Mouse (Mus musculus) liver, adult (tissue): ENCODE data around the gene Brms1l.

Experiments used
- GATA4 ChIP-seq: IDR thresholded peaks from 2 replicates; pipeline ENCODE4 v1.6.1; 2014; ENCODE audit warnings: mild to moderate bottlenecking, low read length; ENCODE audit not compliant: insufficient replicate concordance

Brms1l gene

DNA sequence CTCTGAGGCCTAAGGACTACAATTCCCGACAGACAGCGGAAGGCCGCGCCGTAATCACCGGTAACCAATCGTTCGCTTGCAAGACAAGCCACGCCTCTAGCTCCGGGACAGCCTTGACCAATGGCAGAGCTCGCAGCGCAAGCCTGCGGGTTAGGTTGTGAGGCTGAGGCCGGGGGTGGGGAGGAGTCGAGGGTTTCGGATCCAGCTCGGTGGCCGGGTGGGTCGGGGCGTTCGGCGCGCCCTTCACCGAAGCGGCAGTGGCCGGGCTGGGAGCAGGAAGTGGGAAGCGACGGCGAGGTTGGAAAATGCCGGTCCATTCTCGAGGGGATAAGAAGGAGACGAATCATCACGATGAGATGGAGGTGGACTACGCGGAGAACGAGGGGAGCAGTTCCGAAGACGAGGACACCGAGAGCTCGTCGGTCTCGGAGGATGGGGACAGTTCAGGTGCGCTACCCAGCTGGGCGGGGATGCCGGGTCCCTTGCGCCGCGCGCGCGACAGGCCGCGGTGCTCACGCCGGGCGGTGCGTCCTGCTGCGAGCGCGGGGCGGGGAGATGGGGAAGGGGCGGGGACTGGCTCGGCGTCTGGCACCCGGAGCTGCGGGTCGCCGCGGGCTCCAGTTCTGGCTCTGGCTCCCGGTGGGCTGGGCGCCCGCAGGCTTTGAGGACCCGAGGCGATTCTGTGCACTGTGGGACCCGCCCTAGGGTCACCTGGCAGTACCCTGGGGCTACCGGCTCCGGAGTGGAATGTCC, at the start of gene Brms1l:
Gene Brms1l, plus strand, starts transcription at position 126 of the 753 bp plus-strand sequence.
- TF ChIP-seq GATA4 = 0 out of 2 replicates have a peak, but pooled peaks have one; percentile 1

DNA sequence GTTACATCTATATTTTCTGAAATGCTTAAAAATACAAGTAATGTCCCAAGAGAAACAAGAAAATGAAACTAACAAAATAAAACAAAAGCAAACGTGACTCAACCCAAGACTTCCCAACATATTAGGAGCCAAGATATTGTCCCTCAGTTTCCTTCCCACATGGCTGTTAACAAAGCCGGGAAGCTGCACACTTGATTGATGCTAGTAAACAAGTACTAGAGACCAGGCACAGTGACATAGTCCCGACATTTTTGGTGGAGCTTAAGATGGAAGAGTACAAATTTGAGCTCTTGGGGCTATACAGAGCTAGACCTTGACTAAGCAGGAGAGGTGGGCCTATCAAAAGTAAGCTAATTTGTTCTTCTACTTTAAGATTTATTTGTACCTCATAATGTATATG, 39.0 kb upstream of the Brms1l start:
- no peak for TF ChIP-seq GATA4

- TF ChIP-seq GATA4 = no peak
Measured at GRCm38 (mm10) chr12:55798745-55799144, 37.4 kb upstream of the Brms1l start.

DNA sequence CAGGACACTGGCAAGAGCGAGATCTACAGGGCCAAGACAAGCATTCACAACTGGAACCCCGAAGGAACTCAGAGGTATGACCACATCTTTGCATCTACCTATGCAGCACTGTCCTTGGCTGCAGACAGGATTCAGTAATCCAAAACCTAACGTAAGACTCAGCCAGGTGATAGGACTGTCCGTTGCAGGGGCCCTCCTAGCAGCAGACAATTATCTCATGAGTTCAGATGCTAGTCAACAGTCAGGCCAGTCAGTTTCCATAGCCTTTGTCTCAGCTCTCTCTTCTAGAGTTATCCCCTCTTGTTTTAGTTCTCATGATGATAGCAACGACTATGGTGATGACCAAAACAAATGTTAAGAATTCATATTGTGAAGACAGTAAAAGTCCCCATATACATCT, 36.0 kb upstream of the Brms1l start:
- no peak for TF ChIP-seq GATA4

DNA sequence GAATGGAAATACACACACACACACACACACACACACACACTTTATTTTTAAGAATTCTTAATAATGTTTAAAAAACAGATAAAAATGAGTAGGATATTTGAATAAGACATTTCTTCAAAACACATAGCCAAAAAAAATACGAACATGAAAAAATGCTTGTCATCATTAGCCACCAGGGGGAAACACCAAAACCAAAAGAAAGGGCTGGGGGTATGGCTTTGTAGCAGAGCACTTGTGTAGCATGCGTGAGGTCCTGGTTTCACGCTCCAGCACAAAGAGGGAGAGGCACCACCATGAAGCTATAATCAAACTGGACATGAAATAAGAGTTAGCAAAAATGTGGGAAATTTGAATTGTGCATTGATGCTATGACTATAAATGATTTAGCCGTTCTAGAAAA, 35.0 kb upstream of the Brms1l start:
- TF ChIP-seq GATA4 = no peak

DNA sequence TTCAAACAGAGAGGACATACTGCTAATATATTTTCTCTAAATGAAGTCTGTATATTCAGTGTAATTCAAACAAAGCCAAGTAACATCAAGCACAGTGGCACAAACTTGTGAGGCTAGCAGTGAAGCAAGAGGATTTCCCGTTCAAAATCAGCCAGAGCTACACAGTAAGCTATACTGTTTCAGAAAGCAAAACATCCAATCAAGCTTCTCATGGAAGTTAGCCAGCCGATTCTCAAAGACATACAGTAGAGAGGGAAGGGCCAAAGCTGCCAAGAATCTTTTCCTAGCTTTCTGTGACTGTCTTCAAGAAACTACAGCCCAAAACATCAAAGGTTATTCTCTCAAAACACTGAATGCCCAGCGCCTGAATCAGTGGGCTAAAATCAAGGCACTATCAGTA, 31.1 kb upstream of the Brms1l start:
- TF ChIP-seq GATA4 = no peak

DNA sequence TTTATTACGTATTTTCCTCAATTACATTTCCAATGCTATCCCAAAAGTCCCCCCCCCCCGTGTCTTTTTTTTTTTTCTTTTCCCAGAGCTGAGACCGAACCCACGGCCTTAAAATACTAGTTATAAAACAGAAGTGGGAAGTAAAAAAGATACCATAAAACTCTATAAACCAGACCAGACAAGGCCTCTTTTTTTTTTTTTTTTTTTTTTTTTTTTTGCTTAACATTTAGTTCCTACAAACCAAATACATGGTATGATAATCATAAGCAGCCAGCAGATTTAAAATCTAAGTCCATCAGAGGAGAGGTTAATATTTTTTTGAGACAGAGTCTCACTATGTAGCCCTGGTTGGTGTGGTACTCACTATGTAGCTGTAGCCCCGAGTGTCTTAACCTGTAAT, 19.6 kb upstream of the Brms1l start:
- no peak for TF ChIP-seq GATA4

- TF ChIP-seq GATA4 = no peak
Measured at GRCm38 (mm10) chr12:55820119-55820660, 15.9 kb upstream of the Brms1l start.

GRCm38 (mm10) chr12:55820661-55821314, 15.3 kb upstream of the Brms1l start, which contains the start of gene Ralgapa1:
Gene Ralgapa1, minus strand, starts transcription at chr12:55821167.
- no peak for TF ChIP-seq GATA4

DNA sequence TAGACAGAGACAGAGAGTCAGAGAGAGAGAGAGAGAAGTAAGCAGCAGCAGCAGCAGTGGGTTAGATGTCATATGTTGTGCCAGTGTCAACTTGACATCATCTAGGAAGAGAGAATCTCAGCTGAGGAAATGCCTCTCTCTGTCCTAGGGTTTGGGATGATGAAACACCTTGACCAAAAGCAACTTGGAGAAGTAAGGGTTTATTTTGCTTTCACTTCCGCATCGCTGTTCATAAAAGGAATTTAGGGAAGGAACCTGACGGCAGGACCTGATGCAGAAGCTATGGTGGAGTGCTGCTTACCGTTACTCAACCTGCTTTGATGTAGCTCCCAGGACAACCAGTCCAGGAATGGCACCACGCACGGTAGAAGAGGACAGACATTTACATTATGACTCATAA, 12.1 kb upstream of the Brms1l start:
- TF ChIP-seq GATA4 = no peak

DNA sequence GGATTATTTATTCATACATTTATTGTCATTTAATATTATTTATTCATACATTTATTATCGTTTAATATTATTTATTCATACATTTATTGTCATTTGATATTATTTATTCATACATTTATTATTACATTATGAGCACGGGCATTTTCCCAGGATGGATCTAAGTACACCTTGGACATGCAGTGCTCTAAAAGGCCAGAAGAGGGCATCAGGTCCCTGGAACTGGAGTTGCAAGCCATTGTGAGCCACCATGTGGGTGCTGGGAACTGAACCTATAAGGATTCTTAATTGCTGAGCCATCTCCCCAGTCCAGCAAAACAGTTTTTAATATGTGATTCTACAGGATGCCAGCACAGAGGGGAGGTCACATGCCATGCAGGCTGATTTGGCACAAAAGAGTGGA, 10.6 kb upstream of the Brms1l start:
- no peak for TF ChIP-seq GATA4

DNA sequence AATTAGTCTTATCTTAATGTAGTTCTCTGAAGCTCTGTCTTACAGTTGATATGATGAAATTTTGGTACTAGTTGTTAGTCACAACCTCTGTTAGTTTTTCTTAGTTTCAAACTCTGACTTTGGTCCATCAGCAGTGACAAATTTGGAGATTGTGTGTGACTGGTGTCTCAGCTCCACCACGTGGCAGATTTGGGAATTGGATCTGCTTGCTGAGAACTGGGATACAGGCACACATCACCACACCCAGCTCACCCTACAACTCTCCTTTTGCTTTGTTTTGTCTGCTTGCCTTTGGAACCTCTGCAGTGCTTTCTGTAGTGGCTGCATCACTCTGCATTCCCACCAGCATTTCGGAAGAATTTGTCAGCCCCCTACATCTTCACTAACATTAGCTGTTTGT, 5.0 kb upstream of the Brms1l start:
- no peak for TF ChIP-seq GATA4

DNA sequence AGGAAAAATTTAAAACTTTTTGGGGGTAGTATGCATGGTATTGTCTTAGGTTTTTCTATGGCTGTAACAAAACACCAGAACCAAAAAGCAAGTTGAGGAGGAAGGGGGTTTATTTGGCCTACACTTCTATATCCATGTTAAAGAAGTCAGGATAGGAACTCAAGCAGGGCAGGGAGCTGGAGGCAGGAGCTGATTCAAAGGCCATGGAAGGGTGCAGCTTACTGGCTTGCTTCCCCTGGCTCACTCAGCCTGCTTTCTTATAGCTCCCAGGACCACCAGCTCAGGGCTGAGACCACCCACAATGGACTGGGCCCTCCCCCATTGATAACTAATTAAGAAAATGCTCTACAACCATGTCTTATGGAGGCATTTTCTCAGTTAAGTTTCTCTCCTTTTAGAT, 3.2 kb upstream of the Brms1l start:
- no peak for TF ChIP-seq GATA4

DNA sequence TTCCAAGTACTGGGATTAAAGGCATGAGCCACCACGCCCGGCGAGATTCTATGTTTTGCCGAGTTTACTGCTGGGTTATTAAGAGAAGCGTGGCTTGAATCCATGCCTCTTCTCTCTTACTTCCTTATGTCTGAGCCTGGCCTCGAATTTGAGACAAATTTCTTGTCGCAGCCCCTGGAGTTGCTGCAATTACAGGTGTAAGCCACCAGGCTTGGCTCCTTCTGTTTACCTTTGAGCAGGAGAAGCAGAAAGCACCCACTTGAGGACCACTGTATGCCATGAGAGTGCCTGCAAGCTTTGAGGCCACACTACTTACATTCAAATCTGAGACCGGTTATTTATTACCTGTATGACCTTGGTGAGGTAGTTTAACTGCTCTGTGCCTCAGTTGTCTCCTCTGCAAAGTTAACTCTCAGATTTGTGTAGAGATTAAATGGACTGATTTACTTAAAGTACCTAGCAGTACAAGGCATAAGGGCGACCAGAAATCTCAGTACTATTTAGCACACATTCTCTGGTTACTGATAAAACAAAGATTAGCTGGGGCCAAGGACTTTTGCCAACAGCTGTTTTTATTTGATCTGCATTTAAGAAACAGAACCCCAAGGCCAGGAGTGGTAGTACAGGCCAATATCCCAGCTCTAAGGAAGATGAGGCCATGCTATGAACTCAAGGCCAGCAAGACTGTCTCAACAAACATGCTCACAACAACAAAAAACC, 2.1 kb upstream of the Brms1l start:
- no peak for TF ChIP-seq GATA4

GRCm38 (mm10) chr12:55834891-55835290, 1.2 kb upstream of the Brms1l start:
- no peak for TF ChIP-seq GATA4

GRCm38 (mm10) chr12:55835857-55836198, 296 bp upstream of the Brms1l start:
- TF ChIP-seq GATA4 = 0 out of 2 replicates have a peak, but pooled peaks have one; percentile 44
